Mouse (Mus musculus): Measurements from ENCODE around the gene Tagap1.
"Not testable (repeated sequence)": the region's sequence is repeated elsewhere in the genome, so short reads cannot be mapped to it uniquely, and the experiment has no call there.

DNA sequence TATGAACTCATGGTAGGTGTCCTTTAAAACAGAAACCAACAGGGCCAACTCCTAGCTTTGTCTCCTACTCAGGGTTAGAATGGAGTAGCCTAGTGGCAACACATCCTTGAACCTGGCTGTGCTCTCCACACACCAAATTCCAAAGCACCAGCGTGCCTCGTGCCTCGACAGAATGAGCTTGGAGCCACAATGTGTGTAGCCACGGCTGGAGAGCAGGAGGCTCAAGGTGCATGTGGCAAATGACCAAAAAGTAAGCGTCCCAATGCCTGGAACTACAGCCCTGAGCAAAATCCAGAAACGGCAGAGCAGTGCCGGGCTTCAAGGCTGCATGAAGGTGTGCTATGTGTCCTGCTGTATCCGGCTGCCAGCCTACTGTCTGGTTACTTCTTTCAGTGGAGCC, 10.3 kb upstream of the Tagap1 start:
- not testable (repeated sequence) for TF ChIP-seq CTCF, EP300 (IDR thresholded peaks at IDR 0.05; ENCODE audit: low read depth)

Measured in liver, embryonic 14.5 days (tissue).